Mouse (Mus musculus) ES-E14 (cell line): ENCODE measurements around the gene Cdc26. TPM values are rescaled to one million over a fixed set of nuclear protein-coding genes. Genes with fewer than 3 reads are reported as not detected.

Source experiments
- DNase-seq: peaks from one replicate; pipeline ENCODE4 v3.0.0-alpha.2; 2013; ENCODE audit warnings: low read depth, low spot score
- H3K27ac ChIP-seq: 2 replicates; pipeline ENCODE4 v1.5.1; 2012; ENCODE audit warnings: low read depth, mild to moderate bottlenecking, low read length, moderate library complexity, mixed read lengths; ENCODE audit not compliant: poor library complexity, insufficient read depth, severe bottlenecking
- H3K36me3 ChIP-seq: 2 replicates; pipeline ENCODE4 v1.6.1; 2012; ENCODE audit warnings: mild to moderate bottlenecking, low read length, moderate library complexity, mixed read lengths; ENCODE audit not compliant: control insufficient read depth, poor library complexity, insufficient read depth, severe bottlenecking
- H3K4me1 ChIP-seq, 2 experiments: fragments of 150-350 bp in 1 of 2; sonication (generic) in 1 of 2; 2 replicates each; pipeline ENCODE4 v1.6.1; 2012; ENCODE audit warnings: low read length in 2 of 2, mild to moderate bottlenecking in 1 of 2, mixed read lengths in 1 of 2; ENCODE audit not compliant: control insufficient read depth in 2 of 2, insufficient read depth in 2 of 2, poor library complexity in 1 of 2
- H3K4me3 ChIP-seq, 2 experiments: fragments of 150-350 bp in 1 of 2; sonication (generic) in 1 of 2; 2 replicates each; pipeline ENCODE4 v1.5.1; 2012; ENCODE audit warnings: low read length in 2 of 2, low read depth in 1 of 2, mild to moderate bottlenecking in 1 of 2, mixed read lengths in 1 of 2; ENCODE audit not compliant: insufficient read depth in 1 of 2, poor library complexity in 1 of 2, severe bottlenecking in 1 of 2
- H3K9ac ChIP-seq: 2 replicates; pipeline ENCODE4 v1.6.1; 2012; ENCODE audit warnings: low read depth, mild to moderate bottlenecking, low read length, mixed read lengths; ENCODE audit not compliant: poor library complexity, insufficient read depth, severe bottlenecking
- H3K9me3 ChIP-seq: fragments of 150-350 bp; sonication (generic); 2 replicates; pipeline ENCODE4 v1.6.1; 2012; ENCODE audit warnings: low read depth, mild to moderate bottlenecking, low read length; ENCODE audit not compliant: control insufficient read depth, insufficient read depth
- CHD2 ChIP-seq: IDR thresholded peaks from 2 replicates; pipeline ENCODE4 v1.6.1; 2014; ENCODE audit warnings: mild to moderate bottlenecking, low read depth, low read length, inconsistent platforms
- HCFC1 ChIP-seq: IDR thresholded peaks from 2 replicates; pipeline ENCODE4 v1.6.1; 2012; ENCODE audit warnings: low read length, inconsistent platforms, borderline replicate concordance; ENCODE audit not compliant: insufficient read depth
- MAFK ChIP-seq: IDR thresholded peaks from 2 replicates; pipeline ENCODE4 v1.6.1; 2014; ENCODE audit warnings: mild to moderate bottlenecking, low read depth, low read length, inconsistent platforms; ENCODE audit not compliant: insufficient read depth
- ZC3H11A ChIP-seq: IDR thresholded peaks from 2 replicates; pipeline ENCODE4 v1.6.1; 2012; ENCODE audit warnings: low read depth, mild to moderate bottlenecking, inconsistent platforms, low read length, borderline replicate concordance
- ZNF384 ChIP-seq: IDR thresholded peaks from 2 replicates; pipeline ENCODE4 v1.6.1; 2012; ENCODE audit warnings: low read depth, low read length, inconsistent platforms
- in situ Hi-C, 2 experiments: fragments of 600-800 bp; cut with MboI; formaldehyde crosslinking; loops; one replicate each; pipeline ENCODE4 v1.15.1; 2025; ENCODE audit warnings: low sequenced_read_pairs in 2 of 2, inconsistent platforms in 1 of 2; ENCODE audit not compliant: unreplicated experiment in 2 of 2
- total RNA-seq: library from RNA; depleted of rRNA; stranded (reverse); fragments of 300-350 nt; gene quantifications from 2 replicates; pipeline ENCODE4 v1.2.3, GENCODE M21; 2012

The Cdc26 gene
- total RNA-seq, 1 experiment = 69.1 TPM

GRCm38 (mm10) chr4:62369091-62369490 is 39.4 kb downstream of the Cdc26 start:
- Histone ChIP-seq H3K9me3 (no peaks in the 10 kb centered on the region), H3K4me1 (peaks cover 2 to 14% of the 10 kb centered on the region in 2 experiments; a peak in 3 of 4 replicates), H3K4me3 (no peak overlapping the region), H3K27ac (no peak overlapping the region), H3K9ac (no peak overlapping the region), H3K36me3 (no peaks in the 10 kb centered on the region)
- TF ChIP-seq MAFK (no peak), CHD2 (no peak)
- in situ Hi-C loops = no loop called here
- DNase-seq = no peak

DNA sequence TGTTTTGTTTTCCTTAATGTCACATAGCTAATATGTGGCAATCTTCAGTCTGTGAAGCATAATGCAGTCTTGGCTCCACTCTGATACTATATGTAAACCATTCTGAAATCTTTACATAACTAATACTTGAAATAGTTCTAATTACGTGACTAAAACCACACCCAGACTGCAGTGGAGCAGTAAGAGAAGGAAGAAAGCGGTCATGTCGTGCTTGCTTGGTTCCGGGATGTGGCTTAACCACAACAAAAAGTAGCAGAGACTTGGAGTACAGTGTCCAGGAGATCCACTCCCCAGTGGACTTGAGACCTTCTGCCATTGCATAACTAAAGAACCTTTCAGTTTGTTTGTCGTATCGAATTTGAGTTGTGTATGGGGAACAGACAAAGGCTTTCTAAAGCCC is 40.9 kb downstream of the Cdc26 start:
- in situ Hi-C loops = no loop called here
- DNase-seq = no peak
- Histone ChIP-seq H3K9me3 (no peaks in the 10 kb centered on the region), H3K4me1 (peaks cover 2 to 14% of the 10 kb centered on the region in 2 experiments; a peak in 3 of 4 replicates), H3K27ac (no peak overlapping the region), H3K9ac (no peak overlapping the region), H3K4me3 (no peak overlapping the region), H3K36me3 (no peaks in the 10 kb centered on the region)
- TF ChIP-seq HCFC1 (no peak), CHD2 (no peak), MAFK (no peak), ZC3H11A (no peak), ZNF384 (no peak)

- Histone ChIP-seq H3K36me3 (no peaks in the 10 kb centered on the region), H3K4me3 (no peak overlapping the region), H3K9ac (no peak overlapping the region), H3K9me3 (no peaks in the 10 kb centered on the region), H3K4me1 (peaks cover 2 to 16% of the 10 kb centered on the region in 2 experiments; a peak in 3 of 4 replicates), H3K27ac (no peak overlapping the region; the same call in 1 of the 2 replicates)
- TF ChIP-seq CHD2 = no peak
- no peak for TF ChIP-seq HCFC1
- no peak for TF ChIP-seq ZNF384
- TF ChIP-seq ZC3H11A = no peak
- TF ChIP-seq MAFK = no peak
- no peak for DNase-seq
- in situ Hi-C loops = no loop called here
These were observed 42.2 kb downstream of the Cdc26 start for GRCm38 (mm10) chr4:62366291-62366690.

DNA sequence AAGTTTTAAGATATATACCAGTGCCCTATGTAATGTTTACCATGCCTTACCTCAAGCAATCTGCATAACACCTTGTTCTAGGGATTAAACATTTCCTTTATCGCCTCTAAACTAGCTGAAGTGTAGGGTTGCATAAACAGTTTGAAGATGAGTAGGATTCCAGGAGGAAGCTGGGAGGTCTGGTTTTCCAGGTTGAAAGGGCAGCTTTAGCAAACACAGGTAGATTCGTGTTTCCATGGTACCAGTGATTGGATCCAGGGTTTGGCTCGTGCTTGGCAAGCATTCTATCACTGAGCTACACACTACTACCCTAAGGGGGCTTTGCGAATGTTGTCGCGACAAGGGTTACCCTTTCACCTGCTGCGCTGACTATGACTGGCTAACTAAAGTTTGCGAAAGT is 44.1 kb downstream of the Cdc26 start:
- in situ Hi-C loops = no loop called here
- DNase-seq = no peak
- Histone ChIP-seq H3K4me1 (peaks cover 2 to 16% of the 10 kb centered on the region in 2 experiments; a peak in 3 of 4 replicates), H3K9ac (no peak overlapping the region), H3K27ac (0 out of 2 replicates have a peak overlapping the region, but pooled peaks have one; percentile 45), H3K4me3 (no peak overlapping the region), H3K9me3 (no peaks in the 10 kb centered on the region), H3K36me3 (no peaks in the 10 kb centered on the region)
- TF ChIP-seq ZC3H11A (no peak), MAFK (no peak), HCFC1 (no peak), ZNF384 (no peak), CHD2 (no peak)

GRCm38 (mm10) chr4:62362437-62362836 is 46.0 kb downstream of the Cdc26 start:
- DNase-seq = no peak

More at GRCm38 (mm10) chr4:62362437-62362836, 46.0 kb downstream of the Cdc26 start:
- Histone ChIP-seq H3K27ac (no peak overlapping the region), H3K9ac (no peak overlapping the region), H3K9me3 (no peaks in the 10 kb centered on the region), H3K36me3 (no peaks in the 10 kb centered on the region), H3K4me1 (peaks cover 2 to 14% of the 10 kb centered on the region in 2 experiments; a peak in 3 of 4 replicates), H3K4me3 (no peak overlapping the region)
- no peak for TF ChIP-seq ZNF384
- no peak for TF ChIP-seq CHD2
- no peak for TF ChIP-seq HCFC1
- in situ Hi-C loops = no loop called here
